Mouse (Mus musculus) bone marrow, adult 2 months (tissue): ENCODE measurements around the gene Rpp21. TPM values are rescaled to one million over a fixed set of nuclear protein-coding genes. Genes with fewer than 3 reads are reported as not detected.

Experiments used
- H3K27ac ChIP-seq: fragments of 200-500 bp; 2 replicates; pipeline ENCODE4 v1.5.1; 2012; ENCODE audit warnings: low read depth, mild to moderate bottlenecking, control low read depth, inconsistent platforms, low read length; ENCODE audit not compliant: control insufficient read depth, poor library complexity, insufficient read depth
- H3K4me1 ChIP-seq: fragments of 200-500 bp; 2 replicates; pipeline ENCODE4 v1.6.1; 2011; ENCODE audit warnings: low read length; ENCODE audit not compliant: control insufficient read depth, insufficient read depth
- H3K4me3 ChIP-seq: fragments of 200-500 bp; replicated peaks from 2 replicates; pipeline ENCODE3; 2011; ENCODE audit warnings: mild to moderate bottlenecking, low read depth, low read length, control low read depth; ENCODE audit not compliant: control insufficient read depth
- CTCF ChIP-seq: fragments of 200-500 bp; IDR thresholded peaks from 2 replicates; pipeline ENCODE4 v1.5.1; 2011; ENCODE audit warnings: low read length, control low read depth; ENCODE audit not compliant: control insufficient read depth, insufficient read depth
- POLR2A ChIP-seq: fragments of 200-500 bp; IDR thresholded peaks from 2 replicates; pipeline ENCODE4 v1.6.1; 2011; ENCODE audit warnings: low read depth, mild to moderate bottlenecking, control low read depth, low read length, borderline replicate concordance; ENCODE audit not compliant: control insufficient read depth
- WGBS: fragments of 180-500 bp; shearing (Covaris S2); methylation state at CpG from one replicate; pipeline ENCODE4 v1.1.7; 2018; 5-methylcytosine and 5-hydroxymethylcytosine counted together
- polyA plus RNA-seq: library from polyadenylated mRNA; stranded (reverse); fragments of >200 nt; gene quantifications from 2 replicates; pipeline ENCODE4 v1.2.4, GENCODE M21; 2011; ENCODE audit warnings: low replicate concordance; ENCODE audit not compliant: missing spikeins, insufficient read depth, insufficient read length

Rpp21 gene
- polyA plus RNA-seq, result 53.7 and 117 TPM in 2 replicates

DNA sequence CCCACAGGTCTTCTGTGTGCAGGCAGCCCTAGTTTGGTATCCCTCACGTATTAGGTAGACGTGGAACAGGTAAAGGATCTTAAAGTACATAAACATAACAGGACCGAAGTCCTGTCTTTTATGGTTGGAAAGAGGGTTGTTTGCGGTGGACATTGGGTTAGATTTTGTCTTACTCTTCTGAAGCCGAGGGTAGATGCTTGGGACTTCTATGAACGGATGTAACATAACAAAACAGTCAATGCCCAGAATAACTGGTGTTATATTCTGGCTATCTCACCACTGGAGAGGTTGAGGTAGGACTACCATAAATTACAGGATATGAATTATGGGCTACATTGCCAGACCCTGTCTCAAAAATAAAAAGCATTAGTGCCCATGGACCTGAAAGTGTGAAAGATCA is at the start of gene Rpp21:
TSS of gene Rpp21 (minus strand) at position 101 of the 400 bp plus-strand sequence.
- H3K27ac ChIP-seq, result peak within 1 kb of the TSS; percentile 92
- TF ChIP-seq CTCF (no peak), POLR2A (no peak)
- 36% methylated on average over 6 of the region's 6 CpGs for WGBS
- H3K4me1 ChIP-seq, result no peaks in the 10 kb centered on the region; the same call in none of the 2 replicates
- H3K4me3 ChIP-seq, result peak within 1 kb of the TSS; percentile 98

DNA sequence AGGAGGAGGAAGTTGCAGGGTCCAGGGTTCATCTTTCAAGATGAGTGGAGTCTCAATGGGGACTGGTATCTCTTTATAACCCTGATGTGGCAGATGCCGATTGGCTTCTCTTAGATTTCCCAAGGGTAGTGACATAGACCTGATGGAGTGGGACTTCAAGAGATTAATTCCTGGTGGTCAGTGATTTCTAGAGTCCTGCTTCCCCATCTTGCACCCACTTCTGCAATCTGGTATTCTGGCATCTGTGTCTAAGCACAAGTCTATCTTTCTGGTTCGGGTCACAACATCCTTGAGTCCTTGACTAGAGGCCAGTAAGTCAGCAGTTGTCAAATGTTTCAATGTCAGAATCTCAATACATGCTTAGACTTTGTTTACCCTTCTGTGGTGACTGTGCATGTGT is 28.5 kb upstream of the Rpp21 start, which contains the start of gene H2-M10.2:
TSS of gene H2-M10.2 (minus strand) at position 101 of the 400 bp plus-strand sequence.
- Histone ChIP-seq H3K27ac (no peak within 1 kb of the TSS), H3K4me3 (no peak within 1 kb of the TSS), H3K4me1 (no peaks in the 10 kb centered on the region)
- 67% methylated on average over 2 of the region's 2 CpGs for WGBS
- TF ChIP-seq CTCF (no peak), POLR2A (no peak)

DNA sequence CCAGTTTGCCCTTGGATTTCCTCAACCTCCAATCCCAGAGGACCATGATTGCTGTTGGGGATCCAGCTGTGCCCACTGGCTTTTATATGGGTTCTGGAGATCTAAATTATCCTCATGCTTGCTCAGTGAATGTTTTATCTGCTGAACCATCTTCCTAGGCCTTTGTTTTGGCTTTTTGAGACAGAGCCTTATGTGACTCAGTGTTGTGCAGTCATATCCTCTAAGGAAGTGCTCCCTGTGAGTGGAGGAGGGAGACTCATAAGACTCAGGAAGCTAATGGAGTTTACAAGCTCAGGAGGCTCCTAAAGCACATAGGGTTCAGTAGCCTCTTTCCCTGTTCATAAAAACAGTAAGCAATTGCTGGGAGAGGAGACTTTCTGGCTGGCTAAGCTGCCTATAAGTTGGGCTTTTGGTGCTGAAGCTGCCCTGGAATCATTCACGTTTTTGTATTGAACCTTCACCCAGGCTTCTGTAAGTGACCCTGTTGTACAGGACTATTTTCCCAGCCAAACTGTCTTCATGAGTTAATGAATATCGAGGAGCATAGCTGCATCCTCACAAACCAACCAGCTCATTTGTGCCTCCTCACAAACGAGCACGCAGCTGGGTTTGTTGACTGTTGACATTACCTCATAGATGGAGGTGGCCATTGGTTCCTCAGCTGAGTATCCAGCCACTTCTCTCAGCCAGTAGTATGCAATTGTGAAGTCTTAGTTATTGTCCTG is 23.8 kb upstream of the Rpp21 start:
- no peaks in the 10 kb centered on the region for H3K4me1 ChIP-seq
- TF ChIP-seq POLR2A, result no peak
- no peak for TF ChIP-seq CTCF
- WGBS, result 84% methylated on average over 4 of the region's 4 CpGs
- no peak overlapping the region for H3K4me3 ChIP-seq
- H3K27ac ChIP-seq, result no peak overlapping the region

DNA sequence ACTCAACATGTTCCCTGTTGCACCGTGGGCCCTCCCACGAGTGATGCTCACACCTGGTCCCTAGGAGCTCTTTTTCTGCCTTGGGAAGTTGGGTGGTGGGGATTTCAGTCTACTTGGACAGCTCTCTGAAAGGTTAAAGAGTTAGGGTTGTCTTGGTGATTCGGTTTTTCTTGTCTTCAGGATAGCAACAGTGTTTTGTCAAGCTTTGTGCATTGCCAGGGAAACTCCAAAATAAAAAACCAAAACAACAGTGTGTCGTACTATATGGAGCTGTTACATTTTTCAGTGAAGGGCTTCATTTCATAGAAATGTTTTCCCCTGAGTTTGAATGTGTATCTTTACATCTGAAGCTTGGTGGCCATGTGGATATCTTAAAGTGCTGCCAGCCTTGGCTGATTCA is 16.9 kb upstream of the Rpp21 start:
- WGBS, result 79% methylated on average over 4 of the region's 4 CpGs
- no peak for TF ChIP-seq POLR2A
- TF ChIP-seq CTCF, result no peak
- Histone ChIP-seq H3K4me3 (no peak overlapping the region), H3K4me1 (peaks cover 14% of the 10 kb centered on the region), H3K27ac (no peak overlapping the region)

DNA sequence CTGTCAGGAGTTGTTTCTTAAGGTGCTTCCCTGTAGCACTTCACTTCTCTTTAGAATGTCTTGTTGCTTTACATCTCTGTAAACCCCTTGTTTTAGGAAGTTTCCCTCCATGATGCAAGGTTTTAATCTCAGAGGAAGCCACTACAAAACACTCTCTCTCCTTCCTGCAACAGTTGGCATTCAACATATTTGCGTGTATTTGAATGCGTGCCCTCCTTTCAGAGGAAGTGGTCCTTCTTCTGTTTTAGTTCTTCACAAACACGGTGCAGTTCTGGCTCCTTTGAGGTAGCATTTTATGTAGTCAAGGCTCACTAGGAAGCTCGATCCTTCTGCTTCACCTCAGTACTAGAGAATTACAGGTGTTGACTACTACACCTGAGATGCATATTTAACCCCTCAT is 15.9 kb upstream of the Rpp21 start:
- TF ChIP-seq POLR2A (no peak), CTCF (no peak)
- no peak overlapping the region for H3K4me3 ChIP-seq
- H3K4me1 ChIP-seq, result peaks cover 14% of the 10 kb centered on the region
- peak overlapping the region; percentile 56 for H3K27ac ChIP-seq
- WGBS, result 35% methylated on average over 4 of the region's 4 CpGs

DNA sequence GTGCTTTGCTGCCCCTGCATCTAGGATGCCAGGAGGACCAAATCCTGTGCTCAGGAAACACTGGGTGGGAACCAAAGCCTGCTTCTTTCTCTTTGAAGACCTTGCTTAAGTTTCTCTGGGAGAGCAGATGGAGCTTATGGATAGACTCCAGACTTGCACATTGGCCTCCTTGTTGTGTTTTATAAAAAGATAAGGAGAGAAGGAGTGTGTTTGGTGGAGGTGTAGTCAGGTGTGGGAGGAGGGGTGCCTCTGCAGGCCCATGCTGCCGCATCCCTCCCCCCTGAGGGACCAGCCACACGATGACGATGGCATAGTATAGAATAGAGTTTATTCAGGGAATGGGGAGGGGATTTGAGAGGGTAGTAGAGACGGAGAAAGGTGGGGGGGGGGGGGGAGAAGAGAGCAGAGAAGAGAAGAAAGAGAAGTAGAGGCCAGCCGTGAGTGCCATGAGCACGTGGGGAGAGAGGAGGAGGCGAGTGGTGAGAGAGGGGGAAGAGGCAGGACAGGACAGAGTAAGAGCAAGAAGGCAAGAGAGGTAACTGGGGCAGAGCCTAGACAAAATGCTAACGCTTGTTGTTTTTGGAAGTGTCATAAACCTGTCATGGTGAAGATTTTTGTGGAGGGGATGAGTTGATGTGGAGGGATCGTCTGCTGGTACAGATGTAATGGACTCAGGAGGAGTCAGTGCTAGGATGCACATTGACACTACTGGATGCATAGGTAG is 14.9 kb upstream of the Rpp21 start:
- TF ChIP-seq POLR2A (no peak), CTCF (no peak)
- 70% methylated on average over 9 of the region's 9 CpGs for WGBS
- peaks cover 14% of the 10 kb centered on the region for H3K4me1 ChIP-seq
- H3K4me3 ChIP-seq, result peak overlapping the region; percentile 14
- no peak overlapping the region for H3K27ac ChIP-seq

DNA sequence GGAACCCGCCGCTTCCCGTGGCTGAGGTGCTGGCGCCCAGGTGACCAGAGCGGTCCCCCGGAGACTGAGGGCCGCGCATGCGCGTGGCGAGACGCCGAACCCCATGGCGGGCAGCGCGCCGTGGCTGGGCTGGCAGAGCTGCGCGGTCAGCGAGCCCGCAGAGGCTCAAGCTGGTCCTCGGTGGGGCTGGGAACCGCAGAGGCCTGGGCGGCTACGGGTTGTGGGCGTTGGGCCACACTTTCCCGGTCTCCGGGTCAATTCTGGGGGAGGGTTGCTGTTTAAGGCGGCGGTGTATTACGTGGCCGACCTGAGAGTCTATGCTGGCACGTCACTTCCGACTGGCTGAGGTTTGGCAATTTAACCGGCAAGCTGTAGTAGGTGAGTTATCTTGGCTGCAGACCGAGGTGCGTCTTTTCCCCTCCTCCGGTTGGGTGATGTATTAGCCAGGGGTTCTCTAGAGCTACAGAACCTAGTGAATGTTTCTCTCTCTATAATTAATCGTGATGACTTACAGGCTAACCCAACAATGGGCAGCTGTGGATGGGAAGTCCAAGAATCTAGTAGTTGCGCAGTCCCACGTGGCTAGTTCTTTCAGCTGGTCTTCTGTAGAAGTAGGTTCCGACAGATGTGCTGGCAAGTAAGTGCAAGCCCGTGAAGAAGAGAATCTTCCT is 13.9 kb upstream of the Rpp21 start, which contains the start of gene Trim39:
TSS of gene Trim39 (minus strand) at position 662 of the 671 bp plus-strand sequence.
- under 1% methylated on average over 43 of the region's 43 CpGs for WGBS
- TF ChIP-seq CTCF, result no peak
- TF ChIP-seq POLR2A, result no peak
- Histone ChIP-seq H3K27ac (peak within 1 kb of the TSS; percentile 95), H3K4me1 (peaks cover 14% of the 10 kb centered on the region), H3K4me3 (peak within 1 kb of the TSS; percentile 97)

DNA sequence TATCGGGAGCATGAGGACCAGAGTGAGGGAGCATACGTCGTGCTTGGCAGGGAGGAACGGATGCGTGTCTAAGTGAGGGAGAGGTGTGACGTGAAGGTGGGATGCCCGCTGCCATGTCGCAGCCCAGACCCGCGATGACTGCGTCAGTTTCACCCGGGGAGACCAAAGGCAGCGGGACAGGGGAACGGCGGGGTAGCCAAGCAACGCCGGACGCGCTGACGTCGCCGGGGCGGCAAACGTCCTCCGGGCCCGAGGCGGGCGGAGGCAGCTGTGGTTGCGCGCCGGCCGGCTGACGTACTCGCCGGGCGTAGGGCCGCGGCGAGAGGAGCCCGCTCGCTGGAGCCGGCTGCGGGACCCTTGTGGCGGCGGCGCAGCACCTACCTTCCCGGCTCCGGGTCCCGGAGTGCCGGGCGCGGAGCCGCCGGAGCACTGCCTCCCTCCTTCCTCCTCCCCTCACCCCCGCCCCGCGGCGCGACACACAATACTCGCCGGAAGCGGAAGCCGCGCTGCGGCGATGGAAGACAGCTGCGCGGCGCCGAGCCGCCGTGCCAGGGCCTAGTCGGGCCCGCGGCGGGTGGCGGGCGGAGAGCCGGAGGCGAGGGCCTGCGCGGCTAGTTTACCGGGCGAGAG is 13.2 kb upstream of the Rpp21 start:
- WGBS, result under 1% methylated on average over 84 of the region's 84 CpGs
- TF ChIP-seq POLR2A (peak; percentile 81; the same call in 1 of the 2 replicates), CTCF (no peak; the same call in 1 of the 2 replicates)
- peaks cover 13% of the 10 kb centered on the region for H3K4me1 ChIP-seq

More for the DNA sequence above, 13.2 kb upstream of the Rpp21 start:
- peak overlapping the region; percentile 95 for H3K27ac ChIP-seq
- peak overlapping the region; percentile 97 for H3K4me3 ChIP-seq
